ENCODE assay signal across 14 mouse cellular contexts in genomic region chr4:152224156-152224555, GRCm38 (mm10). TPM values are rescaled to one million over a fixed set of nuclear protein-coding genes. Genes with fewer than 3 reads are reported as not detected.
"Had no signal": no experiment of that assay in that cellular context is flagged by ENCODE, and none has a peak within 500 bp of the region (broad histone marks: within the 10 kb centered on the region; RNA-seq: fewer than 3 reads in every experiment).

No protein-coding gene starts in this region.

- H3K9ac ChIP-seq: liver, embryonic 15.5 days; lung, embryonic 14.5 days; neural tube, embryonic 13.5 days had no signal

- H3K9me3 ChIP-seq: limb, embryonic 10.5 days; liver, embryonic 15.5 days; neural tube, embryonic 13.5 days had no signal

- H3K4me3 ChIP-seq: limb, embryonic 10.5 days; liver, embryonic 15.5 days; neural tube, embryonic 13.5 days had no signal

- H3K27ac ChIP-seq: limb, embryonic 10.5 days; liver, embryonic 15.5 days; macrophage; neural tube, embryonic 13.5 days had no signal

- H3K27me3 ChIP-seq: liver, embryonic 15.5 days had no signal

- H3K4me2 ChIP-seq: liver, embryonic 11.5 days; liver, embryonic 15.5 days; lung, embryonic 14.5 days; neural tube, embryonic 13.5 days had no signal

- ATAC-seq: intestine, embryonic 16.5 days had no signal

- H3K36me3 ChIP-seq: limb, embryonic 10.5 days; liver, embryonic 15.5 days had no signal

- DNase-seq: kidney, adult 2 months; kidney, postnatal 36 days; layer of hippocampus, adult 9-11 months; lung, embryonic 14.5 days; lung, postnatal 14 days; midbrain, embryonic 14.5 days; right cerebral cortex, postnatal 14 days; thymus, postnatal 36 days had no signal

RNA-seq across cellular contexts. Expression of gene Gpr153, which starts 49.9 kb away (rescaled TPM):
- polyA plus RNA-seq: macrophage had no signal
